Mouse (Mus musculus): Measurements from ENCODE around the gene Hus1b. TPM values are rescaled to one million over a fixed set of nuclear protein-coding genes. Genes with fewer than 3 reads are reported as not detected.

Hus1b gene
- polyA plus RNA-seq (2017; shearing (Covaris generic)): not detected

DNA sequence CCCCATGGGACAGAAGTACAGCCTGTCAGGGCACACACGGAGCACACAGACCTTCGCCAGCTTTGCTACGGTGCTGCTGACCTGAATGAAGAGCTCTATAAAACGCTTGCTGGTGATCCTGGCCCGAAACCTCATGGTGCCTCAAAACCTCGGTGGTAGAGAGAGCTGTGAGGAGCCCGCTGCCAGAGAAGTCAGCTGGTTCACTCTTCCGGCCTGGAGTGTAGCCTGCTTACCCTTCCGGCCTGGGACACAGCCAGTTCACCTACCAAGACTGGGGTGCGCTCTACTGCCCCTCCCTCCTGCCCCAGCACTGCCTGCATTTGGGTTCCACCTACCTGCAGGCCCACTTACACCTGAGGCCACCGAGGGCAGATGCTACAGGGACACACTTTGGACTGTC, at the start of gene Hus1b:
Hus1b (minus strand) TSS at position 220 of the 400 bp plus-strand sequence.

DNA sequence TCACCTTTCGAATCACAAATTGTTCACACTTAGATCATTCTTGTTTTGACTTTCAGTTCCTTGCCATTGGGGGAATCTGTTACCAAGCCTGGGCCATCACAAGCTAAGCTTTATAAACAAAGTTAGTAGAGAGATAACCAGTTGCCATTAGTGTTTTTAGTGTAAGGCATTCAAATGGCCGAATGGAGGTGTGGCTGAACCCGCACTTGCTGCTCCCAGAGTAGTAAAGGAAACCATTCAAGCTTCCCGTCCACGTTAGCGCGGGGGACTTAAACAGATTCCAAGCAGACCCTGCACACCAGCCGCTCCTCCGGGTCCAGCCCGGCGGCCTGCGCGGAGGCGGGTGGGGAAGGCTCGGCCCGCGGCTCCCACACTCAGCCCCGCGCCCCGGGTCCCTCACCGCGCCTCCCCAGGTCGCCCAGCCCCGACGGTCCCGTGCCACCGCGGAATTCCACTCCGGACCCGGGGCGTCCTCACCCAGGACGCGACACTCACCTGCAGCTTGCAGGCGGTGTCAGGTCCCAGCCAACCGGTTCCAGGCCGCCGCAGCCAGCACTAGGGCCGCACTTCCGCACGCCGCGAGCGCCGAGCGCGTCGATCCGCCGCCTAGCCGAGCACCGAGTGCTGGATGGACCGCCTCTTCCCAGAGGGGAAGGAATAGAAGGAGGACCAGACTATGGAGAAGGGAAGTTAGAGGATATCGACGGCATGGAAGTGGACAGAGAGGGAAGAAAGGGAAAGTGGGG, 26.1 kb upstream of the Hus1b start, which contains the start of the genes Exoc2 and Gm5447:
Exoc2 (minus strand) TSS at position 593 of the 746 bp plus-strand sequence.
Gm5447 (plus strand) TSS at position 704 of the 746 bp plus-strand sequence.

Other genes with a start within 250 kb of the Hus1b start
- gene Irf4, start 198.5 kb downstream of the Hus1b start, polyA plus RNA-seq (2017; shearing (Covaris generic)): 18.6 TPM
- gene Exoc2, start 26.3 kb upstream of the Hus1b start, polyA plus RNA-seq (2017; shearing (Covaris generic)): 61.8 TPM
- not detected for gene Gm5447, start 26.4 kb upstream of the Hus1b start, polyA plus RNA-seq (2017; shearing (Covaris generic))

All from effector memory CD4-positive, alpha-beta T cell, adult 5 months (primary cell).